Mouse (Mus musculus): ENCODE results near the gene Dnah8. TPM values are rescaled to one million over a fixed set of nuclear protein-coding genes. Genes with fewer than 3 reads are reported as not detected.

The Dnah8 gene
- polyA plus RNA-seq, 2 experiments from 2014 or later = 15.6 to 23.1 TPM

- ATAC-seq = no peak
These were observed 40.7 kb downstream of the Dnah8 start for GRCm38 (mm10) chr17:30664856-30665255.

- no peak for ATAC-seq
These were observed 48.4 kb downstream of the Dnah8 start for GRCm38 (mm10) chr17:30672556-30672955.

- ATAC-seq = no peak
These were observed 48.9 kb downstream of the Dnah8 start for GRCm38 (mm10) chr17:30673023-30673422.

GRCm38 (mm10) chr17:30675021-30675740 is 51.0 kb downstream of the Dnah8 start:
- ATAC-seq = no peak

GRCm38 (mm10) chr17:30678523-30678922 is 54.4 kb downstream of the Dnah8 start:
- ATAC-seq = no peak

- ATAC-seq = no peak
These were observed 55.5 kb downstream of the Dnah8 start for GRCm38 (mm10) chr17:30679612-30680011.

GRCm38 (mm10) chr17:30681604-30682003 is 57.5 kb downstream of the Dnah8 start:
- peak; percentile 46 for ATAC-seq

- no peak for ATAC-seq
These were observed 66.0 kb downstream of the Dnah8 start for GRCm38 (mm10) chr17:30690181-30690580.

GRCm38 (mm10) chr17:30691481-30691880 is 67.3 kb downstream of the Dnah8 start:
- ATAC-seq = no peak

- ATAC-seq = no peak
These were observed 70.1 kb downstream of the Dnah8 start for GRCm38 (mm10) chr17:30694281-30694680.

- no peak for ATAC-seq
These were observed 90.6 kb downstream of the Dnah8 start for GRCm38 (mm10) chr17:30714732-30715131.

- no peak for ATAC-seq
These were observed 94.0 kb downstream of the Dnah8 start for GRCm38 (mm10) chr17:30718197-30718596.

GRCm38 (mm10) chr17:30719031-30719430 is 94.9 kb downstream of the Dnah8 start:
- no peak for ATAC-seq

GRCm38 (mm10) chr17:30727788-30728187 is 103.6 kb downstream of the Dnah8 start:
- ATAC-seq = no peak

- no peak for ATAC-seq
These were observed 108.6 kb downstream of the Dnah8 start for GRCm38 (mm10) chr17:30732736-30733135.

- no peak for ATAC-seq
These were observed 110.6 kb downstream of the Dnah8 start for GRCm38 (mm10) chr17:30734770-30735169.

- ATAC-seq = no peak
These were observed 111.3 kb downstream of the Dnah8 start for GRCm38 (mm10) chr17:30735454-30735853.

GRCm38 (mm10) chr17:30737797-30738196 is 113.6 kb downstream of the Dnah8 start:
- ATAC-seq = no peak

- no peak for ATAC-seq
These were observed 115.6 kb downstream of the Dnah8 start for GRCm38 (mm10) chr17:30739769-30740168.

- ATAC-seq = no peak
These were observed 119.8 kb downstream of the Dnah8 start for GRCm38 (mm10) chr17:30743947-30744346.

GRCm38 (mm10) chr17:30746056-30747024 is 122.2 kb downstream of the Dnah8 start:
- no peak for ATAC-seq

GRCm38 (mm10) chr17:30749391-30749790 is 125.2 kb downstream of the Dnah8 start:
- no peak for ATAC-seq

- no peak for ATAC-seq
These were observed 126.1 kb downstream of the Dnah8 start for GRCm38 (mm10) chr17:30750269-30750668.

- no peak for ATAC-seq
These were observed 128.2 kb downstream of the Dnah8 start for GRCm38 (mm10) chr17:30752370-30752818.
